Mouse (Mus musculus) brain, embryonic 14.5 days (tissue): ENCODE measurements around the gene Nrxn2.

ENCODE experiments used
- CTCF ChIP-seq: fragments of 200-500 bp; IDR thresholded peaks from 2 replicates; pipeline ENCODE4 v1.5.1; 2012; ENCODE audit warnings: inconsistent platforms, mild to moderate bottlenecking, moderate library complexity, borderline replicate concordance; ENCODE audit not compliant: insufficient read depth, insufficient read length; ENCODE audit errors: extremely low read depth
- POLR2A ChIP-seq: fragments of 200-500 bp; IDR thresholded peaks from 2 replicates; pipeline ENCODE4 v1.6.1; 2012; ENCODE audit warnings: mild to moderate bottlenecking, inconsistent platforms, borderline replicate concordance; ENCODE audit not compliant: poor library complexity, insufficient read depth, insufficient read length, severe bottlenecking; ENCODE audit errors: extremely low read depth

DNA sequence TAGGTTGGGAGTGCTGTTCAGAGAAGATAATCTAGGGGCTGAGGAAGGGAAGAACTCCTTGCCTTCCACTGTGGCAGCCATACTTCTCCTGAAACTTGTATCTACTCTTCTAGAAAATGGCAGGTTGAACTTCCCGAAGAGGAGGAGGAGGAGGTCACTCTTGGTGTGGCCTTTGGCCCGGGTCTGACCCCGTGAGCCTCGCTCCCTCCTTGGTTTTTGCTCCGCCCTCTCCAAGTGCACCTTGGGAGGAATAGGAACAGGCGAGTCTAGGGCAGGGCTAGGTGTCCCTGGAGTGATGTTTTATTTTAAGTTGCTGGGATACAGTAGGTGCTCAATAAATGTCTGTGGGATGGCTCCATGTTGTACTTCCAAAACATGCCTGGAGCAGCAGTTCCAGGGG lies 96.4 kb downstream of the Nrxn2 start:
- TF ChIP-seq POLR2A (no peak), CTCF (no peak)
